In the genomic region with DNA sequence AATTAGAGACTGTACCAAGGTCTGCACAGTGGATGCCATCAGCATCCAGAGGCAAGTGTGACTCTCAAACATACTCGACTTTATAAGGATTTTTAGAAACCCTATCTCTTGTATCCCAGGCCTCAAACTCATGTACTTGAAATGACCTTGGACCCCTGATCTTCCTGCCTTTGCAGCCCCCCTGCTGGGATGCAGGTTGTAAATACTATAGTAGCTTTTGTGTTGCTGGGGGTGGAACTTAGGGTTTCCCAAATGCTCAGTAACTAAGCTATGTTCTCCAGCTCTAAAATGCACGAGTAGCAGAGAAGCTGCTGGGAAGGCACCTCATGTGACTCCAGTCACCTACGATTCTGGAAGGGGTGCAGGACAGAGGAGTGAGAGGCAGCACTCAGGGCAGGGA, we compare ENCODE assay signal across 16 mouse cellular contexts. TPM values are rescaled to one million over a fixed set of nuclear protein-coding genes. Genes with fewer than 3 reads are reported as not detected.
"Had no signal": no experiment of that assay in that cellular context is flagged by ENCODE, and none has a peak within 500 bp of the region (broad histone marks: within the 10 kb centered on the region; RNA-seq: fewer than 3 reads in every experiment).

No protein-coding gene starts in this region.

- H3K4me3 ChIP-seq: liver, embryonic 13.5 days had no signal

- H3K27ac ChIP-seq: kidney, postnatal 0 days; liver, embryonic 13.5 days had no signal

- H3K9me3 ChIP-seq: liver, embryonic 13.5 days had no signal

- H3K9ac ChIP-seq: liver, embryonic 13.5 days had no signal

- DNase-seq: kidney, postnatal 25 days; liver, embryonic 13.5 days; lung, adult 2 months; lung, postnatal 14 days; lung, postnatal 4 days; thymus, adult 18-20 months; thymus, postnatal 36 days had no signal

RNA-seq across cellular contexts. Expression of a gene that starts 16.7 kb away (rescaled TPM):
- total RNA-seq: layer of hippocampus, adult 8-10 months; layer of hippocampus, postnatal 14 days; left cerebral cortex, postnatal 10 days; left cerebral cortex, postnatal 36 days; liver, adult 2 months; megakaryocyte progenitor cell, adult 5-6 weeks; megakaryocyte-erythroid progenitor cell, adult 5-6 weeks; midbrain, postnatal 0 days had no signal
